Mouse (Mus musculus) lung, postnatal 36 days (tissue): ENCODE measurements around the gene Atp7b.
A peak's percentile ranks its signal among the peaks of the same experiment; 100 is the strongest.

Experiments used
- DNase-seq: peaks from one replicate; pipeline ENCODE4 v3.0.0; 2022; ENCODE audit warnings: mixed read lengths

Gene Atp7b

GRCm38 (mm10) chr8:22022244-22022643, 37.9 kb downstream of the Atp7b start:
- no peak for DNase-seq

GRCm38 (mm10) chr8:22019498-22019897, 40.6 kb downstream of the Atp7b start:
- DNase-seq, result peak; percentile 46

- no peak for DNase-seq
Measured at GRCm38 (mm10) chr8:22017731-22018130, 42.4 kb downstream of the Atp7b start.

- DNase-seq, result no peak
Measured at GRCm38 (mm10) chr8:22013034-22013707, 46.9 kb downstream of the Atp7b start.

- no peak for DNase-seq
Measured at GRCm38 (mm10) chr8:22009403-22009802, 50.7 kb downstream of the Atp7b start.

GRCm38 (mm10) chr8:22006423-22006822, 53.7 kb downstream of the Atp7b start:
- no peak for DNase-seq

- no peak for DNase-seq
Measured at GRCm38 (mm10) chr8:22004750-22005522, 55.2 kb downstream of the Atp7b start.

- no peak for DNase-seq
Measured at GRCm38 (mm10) chr8:21995181-21995580, 64.9 kb downstream of the Atp7b start.

- DNase-seq, result peak; percentile 48
Measured at GRCm38 (mm10) chr8:21992184-21992583, 67.9 kb downstream of the Atp7b start.

GRCm38 (mm10) chr8:21981664-21982337, 78.3 kb downstream of the Atp7b start:
- no peak for DNase-seq

GRCm38 (mm10) chr8:21978193-21978592, 81.9 kb downstream of the Atp7b start:
- no peak for DNase-seq

- DNase-seq, result no peak
Measured at GRCm38 (mm10) chr8:21969475-21969874, 90.6 kb downstream of the Atp7b start, which contains the start of gene Ccdc70. Ccdc70 (plus strand) TSS chr8:21969775.

- DNase-seq, result no peak
Measured at GRCm38 (mm10) chr8:21966646-21967045, 93.5 kb downstream of the Atp7b start.

- DNase-seq, result no peak
Measured at GRCm38 (mm10) chr8:21958414-21958813, 101.7 kb downstream of the Atp7b start, which contains the start of gene Fam90a1a. Fam90a1a (plus strand) TSS chr8:21958714.

GRCm38 (mm10) chr8:21956336-21956735, 103.8 kb downstream of the Atp7b start:
- no peak for DNase-seq

- peak; percentile 51 for DNase-seq
Measured at GRCm38 (mm10) chr8:21955321-21955720, 104.8 kb downstream of the Atp7b start.

GRCm38 (mm10) chr8:21947311-21948017, 112.6 kb downstream of the Atp7b start:
- DNase-seq, result no peak

- DNase-seq, result no peak
Measured at GRCm38 (mm10) chr8:21946462-21946861, 113.6 kb downstream of the Atp7b start, which contains the start of gene Defb13. Defb13 (plus strand) TSS chr8:21946762.
